Mouse (Mus musculus) CH12.LX (cell line): ENCODE results near the gene Pcdh15. TPM values are rescaled to one million over a fixed set of nuclear protein-coding genes. Genes with fewer than 3 reads are reported as not detected.

Experiments used
- DNase-seq: peaks from one replicate; pipeline ENCODE4 v3.0.0-alpha.2; 2013; ENCODE audit errors: extremely low read depth
- H3K27ac ChIP-seq: 2 replicates; pipeline ENCODE4 v1.5.1; 2012; ENCODE audit warnings: low read depth, mild to moderate bottlenecking, control low read depth, moderate library complexity; ENCODE audit not compliant: insufficient read depth
- H3K27me3 ChIP-seq: replicated peaks from 2 replicates; pipeline ENCODE3; 2012; ENCODE audit warnings: inconsistent platforms
- H3K36me3 ChIP-seq, 2 experiments: replicated peaks in 1 of 2; 2 replicates each; pipeline versions ENCODE3 to v1.6.1; 2012; ENCODE audit warnings: inconsistent platforms in 1 of 2, low read length in 1 of 2, mild to moderate bottlenecking in 1 of 2, mixed read lengths in 1 of 2, moderate library complexity in 1 of 2; ENCODE audit not compliant: control insufficient read depth in 1 of 2, insufficient read depth in 1 of 2
- H3K4me1 ChIP-seq, 2 experiments: 2 replicates each; pipeline ENCODE4 v1.6.1; 2012; ENCODE audit warnings: inconsistent platforms in 1 of 2, moderate library complexity in 1 of 2; ENCODE audit not compliant: insufficient read depth in 2 of 2, control insufficient read depth in 1 of 2
- H3K4me2 ChIP-seq: 2 replicates; pipeline ENCODE4 v1.6.1; 2012; ENCODE audit warnings: low read depth, mild to moderate bottlenecking, control low read depth; ENCODE audit not compliant: poor library complexity, insufficient read depth, severe bottlenecking
- H3K4me3 ChIP-seq, 3 experiments: fragments of 150-350 bp in 1 of 3; sonication (generic) in 1 of 3; replicated peaks in 1 of 3; 2 replicates each; pipeline versions ENCODE3 to v1.5.1; 2011 to 2012; ENCODE audit warnings: low read depth in 2 of 3, low read length in 2 of 3, mild to moderate bottlenecking in 2 of 3, moderate library complexity in 2 of 3, control low read depth in 1 of 3, improper control_type of control experiment in 1 of 3, inconsistent platforms in 1 of 3, mixed read lengths in 1 of 3; ENCODE audit not compliant: poor library complexity in 1 of 3
- H3K79me2 ChIP-seq: replicated peaks from 2 replicates; pipeline ENCODE4 v1.6.1; 2012; ENCODE audit warnings: mild to moderate bottlenecking, moderate library complexity; ENCODE audit not compliant: control insufficient read depth, poor library complexity, insufficient read depth, severe bottlenecking; ENCODE audit errors: extremely low read depth
- H3K9ac ChIP-seq: 2 replicates; pipeline ENCODE4 v1.6.1; 2012; ENCODE audit warnings: low read depth, mild to moderate bottlenecking, control low read depth, moderate library complexity; ENCODE audit not compliant: insufficient read depth
- H3K9me3 ChIP-seq: replicated peaks from 2 replicates; pipeline ENCODE3; 2012; ENCODE audit warnings: low read length, inconsistent platforms, mixed read lengths
- BHLHE40 ChIP-seq: IDR thresholded peaks from 2 replicates; pipeline ENCODE4 v1.6.1; 2011; ENCODE audit warnings: mild to moderate bottlenecking, low read depth, low read length, improper control_type of control experiment
- EP300 ChIP-seq: IDR thresholded peaks from 2 replicates; pipeline ENCODE4 v1.6.1; 2011; ENCODE audit warnings: low read length, improper control_type of control experiment
- ETS1 ChIP-seq: conservative IDR thresholded peaks from 2 replicates; pipeline ENCODE4 v1.6.1; 2012; ENCODE audit warnings: low read depth, mild to moderate bottlenecking, inconsistent platforms, low read length, improper control_type of control experiment, moderate library complexity
- HCFC1 ChIP-seq: IDR thresholded peaks from 2 replicates; pipeline ENCODE4 v1.6.1; 2012; ENCODE audit warnings: low read depth, mild to moderate bottlenecking, inconsistent platforms, low read length, improper control_type of control experiment
- IRF4 ChIP-seq: IDR thresholded peaks from 2 replicates; pipeline ENCODE4 v1.6.1; 2014; ENCODE audit warnings: low read depth, mild to moderate bottlenecking, inconsistent platforms, low read length, improper control_type of control experiment
- JUND ChIP-seq: conservative IDR thresholded peaks from 2 replicates; pipeline ENCODE4 v1.6.1; 2011; ENCODE audit warnings: low read depth, low read length, improper control_type of control experiment
- KAT2A ChIP-seq: IDR thresholded peaks from 2 replicates; pipeline ENCODE4 v1.6.1; 2012; ENCODE audit warnings: low read length, improper control_type of control experiment, inconsistent platforms; ENCODE audit not compliant: insufficient replicate concordance
- MAFK ChIP-seq: IDR thresholded peaks from 2 replicates; pipeline ENCODE4 v1.6.1; 2011; ENCODE audit warnings: low read length, improper control_type of control experiment; ENCODE audit not compliant: insufficient replicate concordance
- MAZ ChIP-seq: IDR thresholded peaks from 2 replicates; pipeline ENCODE4 v1.6.1; 2012; ENCODE audit warnings: low read depth, mild to moderate bottlenecking, inconsistent platforms, low read length, improper control_type of control experiment, moderate library complexity
- MYC ChIP-seq: IDR thresholded peaks from 2 replicates; pipeline ENCODE4 v1.6.1; 2011; ENCODE audit warnings: low read depth, mild to moderate bottlenecking, improper control_type of control experiment, low read length
- NELFE ChIP-seq: IDR thresholded peaks from 2 replicates; pipeline ENCODE4 v1.6.1; 2011; ENCODE audit warnings: low read depth, low read length, improper control_type of control experiment
- PAX5 ChIP-seq: IDR thresholded peaks from 2 replicates; pipeline ENCODE4 v1.6.1; 2012; ENCODE audit warnings: low read length, inconsistent platforms, mixed read lengths
- TBP ChIP-seq: conservative IDR thresholded peaks from 2 replicates; pipeline ENCODE4 v1.6.1; 2011; ENCODE audit warnings: low read depth, low read length, improper control_type of control experiment
- ZC3H11A ChIP-seq: IDR thresholded peaks from 2 replicates; pipeline ENCODE4 v1.6.1; 2012; ENCODE audit warnings: low read depth, mild to moderate bottlenecking, inconsistent platforms, low read length, improper control_type of control experiment
- ZKSCAN1 ChIP-seq: IDR thresholded peaks from 2 replicates; pipeline ENCODE4 v1.6.1; 2012; ENCODE audit warnings: low read depth, inconsistent platforms, low read length, improper control_type of control experiment, borderline replicate concordance
- ZMIZ1 ChIP-seq: IDR thresholded peaks from 2 replicates; pipeline ENCODE4 v1.6.1; 2012; ENCODE audit warnings: low read depth, mild to moderate bottlenecking, inconsistent platforms, low read length, improper control_type of control experiment
- ZNF384 ChIP-seq: IDR thresholded peaks from 2 replicates; pipeline ENCODE4 v1.6.1; 2012; ENCODE audit warnings: low read depth, low read length, improper control_type of control experiment, inconsistent platforms
- dilution Hi-C: fragments of 300-500 bp; cut with MboI; formaldehyde crosslinking; loops from 2 replicates; pipeline ENCODE4 v1.14.3; 2020; ENCODE audit warnings: low sequenced_read_pairs; ENCODE audit not compliant: extremely low pct_unique_long_range_greater_than_20kb, extremely low pct_ligation_motif_present
- in situ Hi-C: fragments of 300-500 bp; cut with MboI; formaldehyde crosslinking; loops from 3 replicates; pipeline ENCODE4 v1.14.3; 2019; ENCODE audit warnings: low sequenced_read_pairs, low pct_ligation_motif_present, low pct_unique_long_range_greater_than_20kb, mixed read lengths
- polyA plus RNA-seq: library from polyadenylated mRNA; unstranded; fragments of >175 nt; gene quantifications from 2 replicates; pipeline ENCODE4 v1.2.1, GENCODE M21; 2012; ENCODE audit warnings: low read depth; ENCODE audit not compliant: insufficient read length
- total RNA-seq, 2 experiments: library from RNA; depleted of rRNA; stranded (reverse); fragments of 300-350 nt in 1 of 2; fragments of >200 nt in 1 of 2; gene quantifications; 2 replicates each; pipeline ENCODE4 v1.2.3; 2012 to 2014

Gene Pcdh15
- total and polyA plus RNA-seq, 3 experiments = not detected

DNA sequence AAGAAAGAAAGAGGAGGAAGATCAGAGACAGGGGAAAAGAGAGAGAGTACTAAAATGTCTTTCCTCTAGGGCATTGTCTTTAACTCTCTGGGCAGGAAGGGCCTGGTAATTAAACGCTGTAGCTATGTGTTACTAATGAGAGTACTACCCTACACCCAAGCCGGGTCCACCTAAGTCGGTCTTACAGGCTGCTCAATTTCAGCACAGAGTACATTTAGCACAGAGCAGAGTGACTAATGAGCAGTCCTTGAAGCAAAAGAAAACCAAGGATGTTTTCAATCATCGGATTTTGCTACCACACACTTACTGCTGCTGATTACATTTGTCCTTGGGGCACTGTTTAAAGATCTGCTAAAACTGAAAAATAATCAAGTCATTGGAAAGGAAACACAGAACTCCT lies 788.6 kb downstream of the Pcdh15 start:
- H3K27ac ChIP-seq = no peak overlapping the region
- H3K4me1 ChIP-seq = no peaks in the 10 kb centered on the region
- no peak for TF ChIP-seq EP300
- TF ChIP-seq BHLHE40 = no peak
- no peak for TF ChIP-seq ETS1
- no peak for TF ChIP-seq JUND
- no peak for TF ChIP-seq TBP
- no peak for TF ChIP-seq IRF4
- TF ChIP-seq MAZ = no peak
- no peak for TF ChIP-seq MYC
- no peak overlapping the region for H3K4me3 ChIP-seq
- dilution Hi-C loops = no loop called here
- no peak for DNase-seq
- no peaks in the 10 kb centered on the region for H3K79me2 ChIP-seq
- no peaks in the 10 kb centered on the region for H3K27me3 ChIP-seq
- no peak overlapping the region for H3K4me2 ChIP-seq
- H3K9me3 ChIP-seq = peaks cover 32% of the 10 kb centered on the region
- in situ Hi-C loops = no loop called here
- H3K9ac ChIP-seq = no peak overlapping the region
- no peaks in the 10 kb centered on the region for H3K36me3 ChIP-seq

GRCm38 (mm10) chr10:73892251-73892650 lies 793.1 kb downstream of the Pcdh15 start:
- in situ Hi-C loops = no loop called here
- Histone ChIP-seq H3K9me3 (peaks cover 46% of the 10 kb centered on the region), H3K4me2 (no peak overlapping the region), H3K27me3 (no peaks in the 10 kb centered on the region), H3K79me2 (no peaks in the 10 kb centered on the region), H3K4me3 (no peak overlapping the region), H3K4me1 (no peaks in the 10 kb centered on the region), H3K27ac (no peak overlapping the region), H3K9ac (no peak overlapping the region), H3K36me3 (no peaks in the 10 kb centered on the region)
- dilution Hi-C loops = no loop called here
- DNase-seq = no peak
- TF ChIP-seq MAFK = no peak
- no peak for TF ChIP-seq PAX5
- no peak for TF ChIP-seq ZC3H11A
- no peak for TF ChIP-seq HCFC1
- no peak for TF ChIP-seq KAT2A
- no peak for TF ChIP-seq ZNF384
- no peak for TF ChIP-seq ZMIZ1
- no peak for TF ChIP-seq NELFE
- TF ChIP-seq ZKSCAN1 = no peak
